Mouse (Mus musculus) inflammation-experienced regulatory T-cells, adult 6 months (primary cell): ENCODE results near the gene Mrpl16. TPM values are rescaled to one million over a fixed set of nuclear protein-coding genes. Genes with fewer than 3 reads are reported as not detected.

Source experiments
- ATAC-seq: one replicate; pipeline ENCODE4 v1.8.0; 2017
- polyA plus RNA-seq, 3 experiments: library from polyadenylated mRNA; unstranded; fragments of 100-300 nt; shearing (Covaris generic); gene quantifications; one replicate each; pipeline ENCODE4 v1.2.1; 2017

The Mrpl16 gene
- polyA plus RNA-seq, 3 experiments from 2014 or later = 34.9 to 46.7 (median 44.9) TPM

- no peak for ATAC-seq
These were observed 37.1 kb downstream of the Mrpl16 start for GRCm38 (mm10) chr19:11807251-11807650.

GRCm38 (mm10) chr19:11807822-11808221 lies 37.6 kb downstream of the Mrpl16 start:
- no peak for ATAC-seq

GRCm38 (mm10) chr19:11808452-11808851 lies 38.3 kb downstream of the Mrpl16 start:
- ATAC-seq = no peak

GRCm38 (mm10) chr19:11810003-11810758 lies 40.0 kb downstream of the Mrpl16 start:
- no peak for ATAC-seq

GRCm38 (mm10) chr19:11810856-11811255 lies 40.7 kb downstream of the Mrpl16 start:
- ATAC-seq = no peak

GRCm38 (mm10) chr19:11811688-11812365 lies 41.6 kb downstream of the Mrpl16 start:
- ATAC-seq = no peak

DNA sequence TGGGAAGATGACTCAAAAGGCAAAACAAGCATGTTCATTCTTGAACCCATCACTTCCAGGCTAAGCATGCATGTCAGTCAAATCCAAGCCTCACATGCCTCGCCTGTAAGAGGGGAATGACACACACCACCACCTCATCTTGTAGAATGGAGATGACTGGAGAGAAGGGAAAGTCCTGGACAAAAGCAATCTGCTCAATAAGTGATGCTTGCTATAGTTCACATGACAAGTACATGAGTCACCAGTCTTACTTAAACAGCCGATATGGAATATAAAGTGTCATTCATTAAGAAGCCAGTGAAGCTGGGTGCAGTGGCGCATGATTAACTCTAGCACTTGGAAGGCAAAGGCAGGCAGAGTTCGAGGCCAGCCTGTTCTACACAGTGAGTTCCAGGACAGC lies 42.9 kb downstream of the Mrpl16 start:
- no peak for ATAC-seq

DNA sequence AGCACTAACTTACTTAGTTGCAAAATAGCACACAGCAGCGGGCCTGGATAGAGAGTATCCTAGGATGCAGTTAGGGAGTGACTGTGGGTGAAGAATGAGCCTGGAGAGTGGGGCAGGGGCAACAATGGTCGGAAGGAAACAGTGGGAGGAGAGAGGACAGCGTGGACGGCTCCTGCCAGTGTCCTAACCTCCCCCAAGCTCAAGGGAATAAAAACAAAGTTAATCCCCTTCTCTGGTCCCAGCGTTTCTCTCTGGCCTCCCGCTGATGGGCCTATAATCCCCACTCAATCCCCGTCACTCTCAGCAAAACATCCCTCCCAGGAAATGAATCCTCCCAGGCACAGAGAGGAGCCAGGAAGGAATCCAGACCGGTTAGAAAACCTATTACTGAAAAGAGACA lies 43.5 kb downstream of the Mrpl16 start:
- ATAC-seq = no peak

GRCm38 (mm10) chr19:11814742-11815333 lies 44.6 kb downstream of the Mrpl16 start:
- no peak for ATAC-seq

DNA sequence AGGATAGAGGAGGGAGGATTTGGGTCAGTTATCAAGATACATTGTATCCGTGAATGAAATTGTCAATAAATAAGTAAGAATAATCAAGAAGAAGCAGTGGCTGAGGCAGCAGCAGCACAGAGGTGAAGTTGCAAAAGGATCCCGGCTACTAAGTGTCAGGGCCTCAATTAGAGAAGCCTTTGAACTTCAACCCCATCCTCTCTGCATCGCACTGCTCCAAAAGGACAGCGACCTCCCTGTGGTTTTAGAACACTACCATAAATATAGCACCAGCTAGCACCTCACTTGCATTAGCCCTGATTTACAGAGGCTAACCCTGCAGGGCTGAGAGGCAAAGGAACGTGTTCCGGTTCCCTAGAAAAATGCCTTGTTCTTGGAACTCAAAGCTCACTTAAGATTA lies 46.5 kb downstream of the Mrpl16 start:
- ATAC-seq = no peak

DNA sequence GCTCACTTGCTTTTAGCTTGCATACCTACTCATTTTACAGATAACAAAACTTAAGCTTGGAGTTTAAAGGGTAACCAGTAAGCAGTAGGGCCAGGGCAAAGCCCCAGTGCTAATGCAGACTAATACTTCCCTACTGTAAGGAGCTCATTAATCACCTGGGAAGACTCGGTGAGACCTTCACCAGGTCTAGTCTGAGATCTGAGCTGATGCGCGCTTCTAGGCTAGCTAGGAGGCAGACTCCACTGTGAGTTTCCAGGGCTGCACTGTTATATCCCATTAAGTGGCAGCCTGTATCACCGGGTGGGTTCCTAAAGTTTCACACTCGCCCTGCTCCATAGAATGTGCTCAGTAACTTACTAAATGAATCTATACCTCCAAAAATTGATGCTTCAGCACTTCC lies 47.4 kb downstream of the Mrpl16 start:
- ATAC-seq = no peak

- no peak for ATAC-seq
These were observed 48.3 kb downstream of the Mrpl16 start for GRCm38 (mm10) chr19:11818199-11819142.

DNA sequence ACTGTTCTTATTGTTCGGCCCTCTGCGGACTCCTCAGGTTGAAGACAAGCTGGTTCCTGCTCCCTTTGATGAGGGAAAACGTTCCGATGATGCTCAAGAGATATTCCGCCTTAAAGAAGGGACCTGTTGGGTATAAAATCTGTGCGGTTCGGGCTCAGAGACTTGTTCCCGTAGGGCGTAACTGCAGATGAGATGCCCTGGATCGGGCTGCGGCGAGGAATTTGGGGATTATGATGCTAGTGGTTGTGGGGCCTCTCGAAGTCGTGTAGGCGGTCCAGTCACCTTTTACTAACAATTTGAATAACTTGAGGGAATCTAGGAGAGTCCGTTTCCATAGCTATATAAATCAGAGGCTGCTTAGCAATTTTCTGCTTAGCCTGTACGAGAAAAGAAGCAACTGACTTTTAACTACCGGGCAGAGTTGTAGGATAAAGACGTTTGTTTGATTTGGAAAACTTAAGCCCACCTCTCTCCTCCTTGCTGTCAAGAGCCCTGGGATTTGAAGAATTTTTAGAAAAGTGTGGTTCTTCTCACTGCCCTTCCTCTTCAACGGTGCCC lies 49.0 kb downstream of the Mrpl16 start, which contains the start of gene Stx3:
TSS of gene Stx3 (minus strand) at position 261 of the 558 bp plus-strand sequence.
- no peak for ATAC-seq

DNA sequence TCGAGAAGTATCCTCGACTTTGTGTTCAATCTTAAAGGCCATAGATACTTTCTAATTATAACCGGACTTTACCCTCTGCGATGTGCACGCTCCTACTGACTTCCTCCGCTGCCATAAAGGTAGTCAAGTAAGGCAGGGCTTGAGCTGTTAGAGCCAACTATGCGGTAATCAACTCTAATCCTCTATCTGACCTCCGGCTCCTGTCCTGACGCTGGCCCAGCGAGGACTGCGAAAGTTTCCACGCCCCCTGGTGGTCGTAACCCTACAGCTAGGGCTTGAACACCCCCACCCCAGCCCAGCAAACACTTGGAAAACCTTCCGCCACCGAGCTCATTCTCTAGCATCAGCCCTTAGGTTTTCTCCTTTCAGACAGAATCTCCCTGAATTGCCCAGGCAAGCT lies 49.6 kb downstream of the Mrpl16 start:
- no peak for ATAC-seq

GRCm38 (mm10) chr19:11820211-11820610 lies 50.0 kb downstream of the Mrpl16 start:
- no peak for ATAC-seq

DNA sequence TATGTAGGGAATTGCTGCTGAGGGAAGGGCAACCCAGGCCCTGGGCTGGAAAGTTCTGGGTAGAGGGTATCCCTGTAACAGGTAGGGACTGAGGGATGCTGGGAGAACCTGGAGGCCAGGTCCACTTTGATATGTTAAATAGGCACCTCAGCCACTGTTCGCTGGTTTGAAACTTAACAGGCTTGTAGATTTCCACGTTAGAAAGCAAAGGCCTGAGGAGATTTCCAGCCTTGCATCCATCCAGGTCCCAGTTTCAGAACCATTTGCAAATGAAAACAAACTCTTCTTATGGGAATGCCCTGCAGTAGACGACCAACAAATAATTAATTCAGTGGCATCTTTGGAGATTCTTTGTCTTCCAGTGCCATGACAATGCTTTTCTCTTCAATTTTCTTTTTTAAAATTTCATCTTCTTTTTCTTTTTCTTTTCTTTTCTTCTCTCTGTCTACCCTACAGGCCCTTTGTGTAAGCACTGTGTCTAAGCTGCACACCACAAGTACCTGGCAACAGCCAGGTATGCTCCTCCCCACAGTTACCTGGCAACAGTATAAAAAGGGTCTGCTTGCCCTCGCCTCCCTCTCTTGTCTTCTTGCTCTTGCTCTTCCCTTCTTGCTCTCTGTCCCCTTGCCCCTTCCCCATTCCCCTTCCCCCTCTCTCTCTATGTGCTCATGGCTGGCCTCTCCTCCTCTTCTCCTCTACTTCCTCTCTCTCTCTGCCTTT lies 53.3 kb downstream of the Mrpl16 start:
- no peak for ATAC-seq

Other genes starting within 250 kb of the Mrpl16 start
- gene Ms4a4d, start 233.6 kb upstream of the Mrpl16 start, polyA plus RNA-seq = 1 to 10 TPM; 2.1 to 5.3 (median 3.7) TPM
- gene Ms4a6d, start 165.5 kb upstream of the Mrpl16 start, polyA plus RNA-seq = 10 to 100 TPM; 17.3 to 36.2 (median 20.1) TPM
- under 1 TPM in 1 of 3 experiments, not detected in 2; 0.26 TPM for gene Ms4a2, start 146.7 kb upstream of the Mrpl16 start, polyA plus RNA-seq
- gene Ms4a3, start 129.5 kb upstream of the Mrpl16 start, polyA plus RNA-seq = not detected
- gene Oosp2, start 109.8 kb upstream of the Mrpl16 start, polyA plus RNA-seq = not detected
- gene Oosp1, start 79.2 kb upstream of the Mrpl16 start, polyA plus RNA-seq = not detected
- not detected for gene Oosp3, start 73.3 kb upstream of the Mrpl16 start, polyA plus RNA-seq
- gene Gif, start 22.8 kb upstream of the Mrpl16 start, polyA plus RNA-seq = not detected
- 1 to 10 TPM; 2.1 to 3.3 (median 3.2) TPM for gene Stx3, start 49.0 kb downstream of the Mrpl16 start, polyA plus RNA-seq
- not detected for gene Olfr1417, start 68.8 kb downstream of the Mrpl16 start, polyA plus RNA-seq
- gene Olfr1418, start 90.7 kb downstream of the Mrpl16 start, polyA plus RNA-seq = not detected
- gene Olfr1419, start 104.7 kb downstream of the Mrpl16 start, polyA plus RNA-seq = not detected
- gene Olfr1420, start 116.2 kb downstream of the Mrpl16 start, polyA plus RNA-seq = under 1 TPM in 1 of 3 experiments, not detected in 2; 0.31 TPM
- 10 to 100 TPM; 15.0 to 18.6 (median 17.1) TPM for gene Patl1, start 142.0 kb downstream of the Mrpl16 start, polyA plus RNA-seq
- 1 to 10 TPM; 7.1 to 8.4 (median 8.3) TPM for gene Osbp, start 195.6 kb downstream of the Mrpl16 start, polyA plus RNA-seq